Mouse (Mus musculus): ENCODE data around the gene Capg.

- TF ChIP-seq POLR2A (IDR thresholded peaks at IDR 0.05; ENCODE audit: control insufficient read depth, extremely low read depth, insufficient read depth, low read length, poor library complexity) (no peak), CTCF (IDR thresholded peaks at IDR 0.05; ENCODE audit: borderline replicate concordance, control insufficient read depth, extremely low read depth, insufficient read depth, low read length, poor library complexity) (no peak)
Observed at GRCm38 (mm10) chr6:72608662-72609184, 64.5 kb downstream of the Capg start.
